Mouse (Mus musculus) adipocyte (in vitro differentiated cells): Measurements from ENCODE around the gene Lypd4.
A peak's percentile ranks its signal among the peaks of the same experiment; 100 is the strongest.
"Not testable (repeated sequence)": the region's sequence is repeated elsewhere in the genome, so short reads cannot be mapped to it uniquely, and the experiment has no call there.

Source experiments
- DNase-seq: peaks from one replicate; pipeline ENCODE4 v3.0.0-alpha.2; 2016; ENCODE audit warnings: low spot score

Lypd4 gene

DNA sequence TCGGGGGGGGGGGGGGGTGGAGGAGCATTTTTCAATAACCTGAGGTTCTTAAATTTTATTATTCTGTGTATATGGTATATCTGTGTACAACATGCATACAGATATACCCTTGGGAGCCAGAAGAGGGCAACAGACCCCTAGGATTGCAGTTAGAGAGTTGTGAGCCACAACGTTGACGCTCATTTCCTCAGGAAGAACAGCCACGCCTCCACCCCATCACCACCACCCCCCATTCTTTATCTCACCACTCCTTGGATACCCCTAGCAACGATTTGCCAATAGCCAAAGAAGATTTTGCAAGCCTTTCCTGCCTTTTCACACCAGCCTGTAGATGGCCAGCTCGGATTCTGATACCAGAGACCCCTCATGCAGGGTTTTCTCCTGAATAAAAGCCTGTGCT, 24.0 kb downstream of the Lypd4 start:
- DNase-seq = no peak

- no peak for DNase-seq
These were observed 24.6 kb downstream of the Lypd4 start for GRCm38 (mm10) chr7:24845181-24845580.

DNA sequence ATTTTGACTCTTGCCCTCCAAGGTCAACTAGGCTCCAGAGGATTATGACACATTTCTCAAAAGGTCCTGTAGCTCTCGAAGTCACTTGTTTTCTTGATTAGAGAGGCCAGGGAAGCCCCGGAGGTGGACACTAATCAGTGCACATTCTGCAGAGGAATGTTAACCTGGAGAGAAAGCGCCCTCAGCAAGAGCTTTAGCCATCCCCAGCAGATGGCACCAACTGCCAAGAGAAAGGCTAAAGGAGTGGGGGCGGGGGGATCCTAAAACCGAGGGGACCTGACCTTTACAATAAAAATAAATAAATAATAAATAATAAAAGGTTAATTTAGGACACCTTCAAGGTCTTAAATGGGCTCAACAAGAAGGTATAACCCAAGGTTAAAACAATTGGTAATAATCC, 25.6 kb downstream of the Lypd4 start:
- no peak for DNase-seq

DNA sequence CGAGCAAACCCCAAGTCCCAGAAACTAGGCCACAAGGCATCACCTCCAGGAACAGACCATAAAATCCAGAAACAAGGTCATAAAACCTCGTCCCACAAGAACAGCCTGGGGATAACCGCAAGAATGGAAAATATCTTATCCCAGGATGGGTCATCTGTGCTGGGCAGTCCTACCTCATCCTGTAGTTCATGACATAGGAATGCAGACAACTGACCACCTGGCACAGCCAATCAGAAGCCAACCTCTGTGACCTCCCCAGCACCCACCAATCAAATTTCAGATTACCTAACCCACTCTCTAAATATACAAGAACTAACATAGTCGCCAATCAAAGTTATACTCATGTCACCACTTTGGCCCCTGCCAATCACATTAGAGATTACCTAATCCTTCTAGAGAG, 28.7 kb downstream of the Lypd4 start:
- no peak for DNase-seq

DNA sequence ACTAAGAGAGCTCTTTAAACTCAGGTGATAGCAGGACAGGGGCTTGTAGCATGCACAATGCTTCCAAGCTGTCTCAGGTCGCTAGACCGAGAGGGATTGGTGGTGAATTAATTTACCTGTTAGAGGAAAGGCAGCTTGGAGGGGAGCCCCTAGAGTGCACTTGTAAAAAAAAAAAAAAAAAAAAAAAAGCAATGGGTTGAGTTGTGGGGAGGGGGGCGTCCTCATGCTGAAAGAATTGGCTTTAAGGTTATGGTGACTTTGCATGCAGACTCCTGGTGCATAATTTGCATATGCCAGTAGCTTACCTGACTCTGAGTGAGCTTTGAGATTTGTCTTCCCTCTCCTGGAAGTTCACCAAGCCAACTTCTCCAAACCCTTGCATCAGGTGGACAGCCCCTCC, 29.4 kb downstream of the Lypd4 start:
- no peak for DNase-seq

GRCm38 (mm10) chr7:24839410-24839808, 30.3 kb downstream of the Lypd4 start:
- DNase-seq = no peak

DNA sequence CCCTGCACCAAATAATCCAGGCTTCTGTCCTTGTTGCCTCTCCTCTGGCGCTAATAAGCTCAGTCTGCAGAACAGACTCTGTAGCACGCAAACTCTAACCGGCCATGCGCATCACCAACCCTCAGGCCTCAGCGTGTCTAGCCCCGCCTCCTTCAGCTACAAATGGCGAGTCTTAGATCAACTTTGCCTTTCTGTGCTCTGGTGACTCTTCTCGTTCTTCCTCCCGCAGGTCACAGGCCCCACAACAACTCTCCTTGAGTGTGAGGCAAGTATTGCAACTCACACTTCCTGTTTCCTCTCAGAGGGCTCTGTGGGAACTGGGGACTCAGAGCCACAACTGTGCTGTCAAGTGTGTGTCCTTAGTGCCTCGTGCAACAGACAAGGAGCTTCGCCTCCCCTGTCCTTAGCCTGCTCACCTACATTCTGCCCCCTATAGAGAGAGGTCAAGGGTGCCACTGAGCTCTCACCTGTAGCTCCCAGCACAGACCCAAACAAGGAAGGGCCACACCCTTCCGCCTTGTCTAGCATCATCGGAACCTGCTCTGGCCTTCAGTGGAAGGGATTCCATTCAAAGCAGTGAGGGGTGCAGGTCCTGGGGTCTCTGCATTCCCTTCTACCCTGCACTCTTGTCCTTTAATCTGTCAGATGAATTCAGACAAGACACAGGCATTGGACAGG, 30.9 kb downstream of the Lypd4 start:
- not testable (repeated sequence) for DNase-seq

DNA sequence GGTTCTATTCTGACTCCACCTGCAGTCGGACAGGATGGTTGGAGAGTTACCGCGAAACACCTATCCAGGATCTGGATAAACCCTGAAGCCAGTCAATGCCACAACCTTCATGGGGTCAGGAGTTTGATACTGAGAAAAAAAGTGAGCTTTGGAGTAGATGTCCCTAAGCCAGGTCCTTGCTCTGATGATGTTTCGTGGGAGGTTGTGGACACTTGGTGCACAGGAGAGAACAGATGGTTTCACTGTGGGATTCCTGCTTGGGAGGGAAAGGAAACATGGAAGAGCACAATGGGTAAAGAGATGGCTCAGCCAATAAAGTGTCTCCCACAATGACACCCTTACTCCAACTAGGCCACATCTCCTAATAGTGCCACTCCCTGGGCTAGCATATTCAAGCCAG, 42.6 kb downstream of the Lypd4 start:
- DNase-seq = no peak

- DNase-seq = no peak
These were observed 45.3 kb downstream of the Lypd4 start for GRCm38 (mm10) chr7:24824452-24824851.

DNA sequence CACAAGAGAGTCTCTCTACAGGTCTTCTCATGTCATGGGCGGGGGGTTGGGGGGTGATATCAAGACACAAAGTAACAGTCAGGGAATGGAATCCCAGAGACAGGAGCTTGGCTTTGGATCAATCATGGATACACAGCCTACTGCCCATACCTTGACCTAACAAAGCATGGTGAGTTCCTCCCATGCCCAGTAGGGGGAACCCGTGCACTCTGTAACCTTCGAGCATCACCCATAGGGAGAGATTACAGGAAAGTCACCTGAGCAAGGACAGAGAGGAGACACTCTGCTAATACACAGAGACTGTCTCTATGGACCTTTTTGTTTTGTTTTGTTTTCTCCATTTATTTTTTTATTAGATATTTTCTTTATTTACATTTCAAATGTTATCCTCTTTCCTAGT, 52.2 kb downstream of the Lypd4 start:
- peak; percentile 71 for DNase-seq
